13 mouse cellular contexts compared by ENCODE assay signal in the genomic region with DNA sequence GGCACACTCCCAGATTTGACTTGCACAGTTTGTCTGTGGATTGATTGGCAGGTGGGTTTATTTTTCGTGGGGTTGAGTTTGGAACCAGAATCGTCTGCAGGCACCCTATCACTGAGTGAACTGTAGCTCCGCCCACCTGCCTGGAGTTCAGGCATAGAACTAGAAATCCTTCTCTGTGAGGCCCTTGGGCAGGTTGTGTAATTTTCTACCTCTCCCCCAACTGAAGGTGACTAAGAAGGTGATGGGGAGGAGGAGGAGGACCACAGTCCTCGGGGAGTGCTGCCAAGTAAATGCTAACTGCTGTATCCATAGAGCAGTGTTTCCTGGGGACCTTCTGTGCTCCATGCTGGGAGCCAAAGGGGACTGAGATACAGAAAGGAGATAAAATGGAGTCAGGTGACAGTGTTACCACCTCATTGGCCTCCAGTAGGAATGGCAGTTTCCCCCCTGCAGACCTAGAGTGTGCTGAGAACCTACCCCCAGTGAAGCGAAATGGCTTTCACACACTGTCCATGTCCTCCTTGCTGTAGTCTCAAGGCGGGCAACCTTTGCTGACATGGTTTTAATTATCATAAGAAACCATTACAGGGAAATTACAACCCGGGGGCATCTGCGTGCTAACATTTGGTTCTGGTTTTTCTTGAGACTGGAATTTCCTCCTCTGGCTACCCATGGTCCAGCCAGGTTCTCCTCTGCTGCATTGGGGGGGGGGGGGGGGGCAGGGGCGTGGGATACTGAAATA.
DNase-seq lines count a peak whose midpoint lies in the region; ATAC-seq and TF ChIP-seq lines count a peak whose summit lies in the region.
"Had no signal": no experiment of that assay in that cellular context is flagged by ENCODE, and none has a peak within 500 bp of the region (broad histone marks: within the 10 kb centered on the region; RNA-seq: fewer than 3 reads in every experiment).

No protein-coding gene starts in this region.

- no peaks in the 10 kb centered on the region for H3K9me3 ChIP-seq in ES-Bruce4 (replicated peaks; ENCODE audit: control insufficient read depth, insufficient read depth, low read length, poor library complexity, severe bottlenecking)
- H3K9me3 ChIP-seq in embryonic facial prominence, embryonic 12.5 days = no peaks in the 10 kb centered on the region
- H3K9me3 ChIP-seq: heart, embryonic 15.5 days; limb, embryonic 15.5 days; neural tube, embryonic 15.5 days had no signal

- H3K36me3 ChIP-seq in ES-Bruce4 (ENCODE audit: control insufficient read depth, insufficient read depth, low read length, poor library complexity, severe bottlenecking) = no peaks in the 10 kb centered on the region
- no peaks in the 10 kb centered on the region for H3K36me3 ChIP-seq in embryonic facial prominence, embryonic 12.5 days
- H3K36me3 ChIP-seq: heart, embryonic 15.5 days; limb, embryonic 15.5 days; neural tube, embryonic 15.5 days had no signal

- no peak for TF ChIP-seq CTCF in ES-Bruce4 (IDR thresholded peaks at IDR 0.05; ENCODE audit: low read depth, low read length)

- TF ChIP-seq POLR2A in ES-Bruce4 (IDR thresholded peaks at IDR 0.05; ENCODE audit: insufficient read depth, low read length) = no peak

- peaks cover 10% of the 10 kb centered on the region for H3K4me1 ChIP-seq in ES-Bruce4 (ENCODE audit: control insufficient read depth, insufficient read depth, low read length)
- peaks cover 19% of the 10 kb centered on the region for H3K4me1 ChIP-seq in embryonic facial prominence, embryonic 12.5 days
- H3K4me1 ChIP-seq: neural tube, embryonic 15.5 days had no signal

- 21% methylated on average over 9 of the region's 9 CpGs for WGBS in embryonic facial prominence, embryonic 12.5 days

- no peak overlapping the region for H3K4me3 ChIP-seq in ES-Bruce4 (ENCODE audit: low read depth, low read length)
- no peak overlapping the region for H3K4me3 ChIP-seq in embryonic facial prominence, embryonic 12.5 days
- H3K4me3 ChIP-seq: heart, embryonic 15.5 days; limb, embryonic 15.5 days; neural tube, embryonic 15.5 days had no signal

- no peak for TF ChIP-seq EP300 in ES-Bruce4 (IDR thresholded peaks at IDR 0.05; ENCODE audit: insufficient read depth, low read depth, low read length)

- H3K27me3 ChIP-seq in ES-Bruce4 (ENCODE audit: control insufficient read depth, insufficient read depth, low read length, poor library complexity, severe bottlenecking) = no peaks in the 10 kb centered on the region
- H3K27me3 ChIP-seq in embryonic facial prominence, embryonic 12.5 days = 0 out of 2 replicates have a peak, but pooled peaks cover 4% of the 10 kb centered on the region
- H3K27me3 ChIP-seq: heart, embryonic 15.5 days; neural tube, embryonic 15.5 days had no signal

- peak overlapping the region; percentile 24 for H3K27ac ChIP-seq in ES-Bruce4 (ENCODE audit: insufficient read depth, low read length)
- peak overlapping the region; percentile 51; the same call in 1 of the 2 replicates for H3K27ac ChIP-seq in embryonic facial prominence, embryonic 12.5 days
- H3K27ac ChIP-seq: heart, embryonic 15.5 days; limb, embryonic 15.5 days; neural tube, embryonic 15.5 days had no signal

- H3K9ac ChIP-seq in ES-Bruce4 (ENCODE audit: low read depth, poor library complexity, severe bottlenecking) = no peak overlapping the region
- H3K9ac ChIP-seq in embryonic facial prominence, embryonic 12.5 days = no peak overlapping the region
- H3K9ac ChIP-seq: heart, embryonic 15.5 days; limb, embryonic 15.5 days; neural tube, embryonic 15.5 days had no signal

- DNase-seq in 3T3-L1 (ENCODE audit: low read depth, low spot score) = peak; percentile 32
- DNase-seq in kidney, postnatal 10 days = peak; percentile 14
- DNase-seq in thymus, postnatal 25 days = no peak
- DNase-seq in heart, adult 18-20 months = no peak
- no peak for DNase-seq in spleen, postnatal 10 days (ENCODE audit: low spot score in 2 of 2)
- DNase-seq: cerebellum, adult 9-11 months; layer of hippocampus, adult 9-11 months had no signal

- H3K4me2 ChIP-seq in embryonic facial prominence, embryonic 12.5 days (replicated peaks) = no peak overlapping the region; the same call in 1 of the 2 replicates
- H3K4me2 ChIP-seq: heart, embryonic 15.5 days; limb, embryonic 15.5 days; neural tube, embryonic 15.5 days had no signal

- ATAC-seq in embryonic facial prominence, embryonic 12.5 days (ENCODE audit: insufficient number of reproducible peaks, insufficient read depth, low FRiP score, low TSS enrichment) = peak; percentile 41; the same call in 1 of the 2 replicates
- ATAC-seq: hindbrain, embryonic 16.5 days had no signal

Comparison
In these comparisons a context has a peak if more than half of its experiments do, and no peak if none do; other contexts are left out.
1. DNase-seq: peak in 3T3-L1 (single experiment) and kidney, postnatal 10 days (single experiment); none in thymus, postnatal 25 days (single experiment), heart, adult 18-20 months (0 of 2) and spleen, postnatal 10 days (0 of 2).